Mouse (Mus musculus) cerebellum, adult 11-12 months (tissue): ENCODE measurements around the gene Pcdh20.

ENCODE experiments used
- DNase-seq: peaks from one replicate; pipeline ENCODE4 v3.0.0; 2022

The Pcdh20 gene

DNA sequence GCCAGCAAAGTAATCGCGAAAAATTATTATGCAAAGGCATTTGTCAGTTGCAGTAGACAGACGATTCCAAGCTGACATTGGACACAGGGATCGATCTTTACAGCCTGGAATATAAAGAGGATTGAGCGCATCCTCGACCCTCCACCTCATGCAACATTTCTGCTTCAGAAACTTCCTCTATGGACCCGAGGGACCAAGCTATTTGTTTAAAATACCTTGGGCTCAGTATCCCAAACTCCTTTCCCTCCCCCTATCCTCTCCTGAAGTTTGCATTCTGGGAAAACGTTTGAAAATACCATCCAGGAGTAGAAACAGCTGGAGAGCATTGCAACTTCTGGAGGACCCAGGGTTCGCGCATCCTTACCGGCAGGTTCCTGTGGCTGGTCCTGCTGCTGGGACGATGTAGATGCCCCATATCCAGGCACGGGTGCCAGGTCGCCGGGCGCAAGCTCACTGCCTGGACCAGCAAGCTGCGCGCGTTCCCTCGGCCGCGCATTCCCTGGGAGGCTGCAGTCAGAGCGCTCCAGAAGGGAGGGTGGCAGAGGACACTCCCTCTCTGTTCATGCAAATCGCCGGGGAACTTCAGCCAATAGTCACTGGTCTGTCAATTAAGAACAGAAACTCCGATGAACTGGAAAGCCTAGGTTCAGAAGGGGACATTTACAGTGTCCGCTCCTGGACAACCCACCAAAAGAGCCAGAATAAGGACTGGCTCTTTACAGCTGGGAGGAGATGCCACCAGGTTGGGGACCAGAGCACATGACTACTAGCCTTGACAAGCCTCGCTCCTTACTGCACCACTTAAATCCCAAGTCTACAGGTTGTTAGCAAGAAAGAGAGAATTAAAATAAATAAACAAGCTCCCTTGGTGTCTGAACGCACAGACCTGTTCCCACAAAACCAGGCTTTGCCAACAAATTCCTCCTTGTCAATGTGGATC is at the start of gene Pcdh20:
Gene Pcdh20 (minus strand): TSS at position 902 of the 940 bp plus-strand sequence.
- peak; percentile 4 for DNase-seq

DNA sequence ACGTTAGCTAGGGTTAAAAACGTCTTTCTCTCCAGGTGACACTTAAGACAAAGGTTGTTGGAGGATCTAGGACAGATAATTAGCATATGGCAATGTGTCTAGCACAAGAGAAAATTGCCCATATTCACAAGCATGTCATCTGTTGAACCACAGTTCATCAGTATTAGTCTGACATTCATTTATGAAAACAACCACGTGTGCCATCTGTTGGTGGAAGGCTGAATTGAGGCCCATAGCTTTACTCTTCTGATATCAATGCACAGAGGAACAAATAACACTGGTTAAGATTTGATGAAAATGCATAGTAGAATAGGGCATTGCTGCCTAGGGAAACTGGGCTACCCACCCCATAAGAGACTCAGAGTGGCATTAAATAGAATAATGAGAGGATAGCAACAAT is 8.7 kb upstream of the Pcdh20 start:
- DNase-seq = no peak

DNA sequence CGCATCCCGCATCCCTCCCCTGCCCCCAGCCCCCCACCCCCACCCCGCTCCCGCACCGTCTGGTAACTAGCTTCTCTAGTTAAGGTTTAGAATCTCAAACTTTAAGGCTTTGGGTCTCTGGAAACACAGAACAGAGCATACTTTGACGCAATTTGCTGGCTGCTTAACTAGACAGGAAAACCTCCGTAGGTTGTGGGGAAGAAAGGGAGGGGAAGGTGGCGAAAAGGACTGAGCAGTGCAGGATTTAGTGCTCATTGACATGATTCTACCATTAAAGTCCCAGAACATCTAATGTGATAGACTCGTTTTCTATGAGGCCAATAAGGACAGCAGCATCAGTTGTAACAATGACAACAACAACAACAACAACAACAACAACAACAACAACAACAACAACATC is 1.2 kb downstream of the Pcdh20 start:
- no peak for DNase-seq

GRCm38 (mm10) chr14:88469361-88469760 is 1.8 kb downstream of the Pcdh20 start:
- no peak for DNase-seq

DNA sequence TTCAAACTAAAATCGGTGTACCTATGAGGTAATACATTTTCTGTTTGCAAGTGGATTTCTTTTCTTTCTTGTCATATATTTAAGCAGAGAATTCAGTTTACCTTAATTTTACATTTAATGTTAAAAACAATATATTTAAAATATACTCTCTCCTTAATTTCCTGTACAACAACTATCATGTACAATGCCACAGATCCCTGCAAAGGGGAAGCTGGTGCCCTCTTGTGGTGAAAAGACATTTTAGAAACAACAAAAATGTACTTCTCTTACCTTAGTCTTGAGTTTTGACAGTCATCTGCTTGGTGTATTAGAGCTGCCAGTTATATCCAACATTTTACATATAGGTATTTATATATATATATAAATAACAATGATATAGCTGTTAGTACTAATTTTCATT is 4.8 kb downstream of the Pcdh20 start:
- DNase-seq = no peak

- no peak for DNase-seq
Measured at GRCm38 (mm10) chr14:88464356-88464755, 6.8 kb downstream of the Pcdh20 start.

GRCm38 (mm10) chr14:88463357-88463756 is 7.8 kb downstream of the Pcdh20 start:
- no peak for DNase-seq

DNA sequence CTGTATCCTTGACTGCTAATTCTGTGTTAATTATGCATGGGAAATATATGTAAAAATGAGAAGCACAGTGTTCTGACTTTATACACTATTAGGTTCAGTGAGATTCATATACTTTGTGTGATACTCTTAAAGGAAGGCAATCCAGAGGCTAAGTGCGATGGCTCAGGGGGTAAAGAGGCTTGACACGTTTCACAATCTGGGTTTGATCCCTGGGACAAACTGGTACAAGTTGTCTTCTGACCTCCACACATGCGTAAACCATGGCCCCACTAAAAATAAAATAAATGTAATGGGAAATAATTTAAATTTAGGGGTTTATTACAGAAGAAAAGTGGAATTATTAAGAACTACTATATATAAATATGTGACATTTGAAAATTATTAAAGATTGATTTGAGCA is 8.3 kb downstream of the Pcdh20 start:
- no peak for DNase-seq

DNA sequence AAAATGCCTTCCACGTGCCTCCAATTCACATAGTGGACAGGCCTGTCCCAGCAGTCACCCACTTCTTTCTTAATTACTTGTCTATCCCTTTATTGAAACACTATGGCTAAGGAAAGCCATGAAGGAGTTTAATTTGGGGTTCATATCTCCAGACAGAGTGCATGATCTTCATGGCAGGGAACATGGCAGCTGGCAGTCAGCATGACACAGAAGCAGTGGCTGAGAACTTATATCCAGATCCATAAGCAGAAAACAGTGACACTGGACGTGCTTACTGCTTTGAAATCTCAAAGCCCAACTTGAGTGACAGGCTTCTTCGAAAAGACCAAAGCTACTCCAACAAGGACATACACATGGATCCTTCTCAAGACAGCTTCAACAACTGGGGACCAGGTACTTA is 10.5 kb downstream of the Pcdh20 start:
- DNase-seq = no peak

- DNase-seq = no peak
Measured at GRCm38 (mm10) chr14:88443304-88443703, 27.9 kb downstream of the Pcdh20 start.

- no peak for DNase-seq
Measured at GRCm38 (mm10) chr14:88429393-88429792, 41.8 kb downstream of the Pcdh20 start.

GRCm38 (mm10) chr14:88427370-88427769 is 43.8 kb downstream of the Pcdh20 start:
- no peak for DNase-seq
